Mouse (Mus musculus): ENCODE results near the gene Cask. TPM values are rescaled to one million over a fixed set of nuclear protein-coding genes. Genes with fewer than 3 reads are reported as not detected.

Gene Cask
- polyA plus RNA-seq, 1 experiment from 2014 or later = 27.3 TPM

GRCm38 (mm10) chrX:13516451-13516850 is 334.7 kb downstream of the Cask start:
- Histone ChIP-seq H3K9ac (replicated peaks; ENCODE audit: low read depth, low read length) (no peak overlapping the region), H3K27ac (ENCODE audit: low read length) (no peak overlapping the region), H3K4me3 (ENCODE audit: low read depth, low read length) (no peak overlapping the region), H3K27me3 (ENCODE audit: control insufficient read depth, insufficient read depth, low read length) (no peaks in the 10 kb centered on the region), H3K9me3 (ENCODE audit: control insufficient read depth, low read depth, low read length) (no peaks in the 10 kb centered on the region), H3K36me3 (ENCODE audit: control insufficient read depth, insufficient read depth, low read length) (no peaks in the 10 kb centered on the region), H3K4me2 (replicated peaks; ENCODE audit: low read depth, low read length) (no peak overlapping the region), H3K4me1 (ENCODE audit: control insufficient read depth, insufficient read depth, low read length) (no peaks in the 10 kb centered on the region)
- 88% methylated on average over 6 of the region's 6 CpGs for WGBS
- ATAC-seq (ENCODE audit: insufficient number of reproducible peaks, insufficient read depth, low FRiP score, low read depth) = no peak

GRCm38 (mm10) chrX:13513864-13514263 is 337.3 kb downstream of the Cask start:
- Histone ChIP-seq H3K4me1 (ENCODE audit: control insufficient read depth, insufficient read depth, low read length) (no peaks in the 10 kb centered on the region), H3K9me3 (ENCODE audit: control insufficient read depth, low read depth, low read length) (no peaks in the 10 kb centered on the region), H3K4me3 (ENCODE audit: low read depth, low read length) (no peak overlapping the region), H3K9ac (replicated peaks; ENCODE audit: low read depth, low read length) (no peak overlapping the region), H3K27ac (ENCODE audit: low read length) (no peak overlapping the region), H3K27me3 (ENCODE audit: control insufficient read depth, insufficient read depth, low read length) (no peaks in the 10 kb centered on the region), H3K36me3 (ENCODE audit: control insufficient read depth, insufficient read depth, low read length) (no peaks in the 10 kb centered on the region), H3K4me2 (replicated peaks; ENCODE audit: low read depth, low read length) (no peak overlapping the region)
- ATAC-seq (ENCODE audit: insufficient number of reproducible peaks, insufficient read depth, low FRiP score, low read depth) = no peak
- WGBS = 89% methylated on average over 5 of the region's 5 CpGs

DNA sequence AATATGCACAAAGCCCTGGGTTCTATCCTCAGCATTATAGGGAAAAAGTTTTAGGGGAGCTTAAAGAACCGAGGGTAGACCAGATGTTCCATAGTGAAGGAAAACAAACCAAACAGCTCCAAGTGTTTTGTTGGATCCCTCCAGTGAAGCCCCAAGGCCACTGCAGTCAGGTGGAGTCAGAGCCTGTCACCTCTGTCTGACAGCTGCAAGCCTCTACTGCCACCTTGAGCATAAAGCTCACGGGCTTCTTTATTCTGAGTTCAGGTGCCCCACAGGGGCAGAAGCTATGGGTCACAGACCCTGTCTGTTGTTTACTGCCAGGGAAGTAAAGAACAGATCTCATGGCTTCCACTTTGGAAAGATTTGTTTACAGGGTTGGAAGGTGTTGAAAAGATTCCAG is 338.0 kb downstream of the Cask start:
- Histone ChIP-seq H3K4me3 (ENCODE audit: low read depth, low read length) (no peak overlapping the region), H3K27me3 (ENCODE audit: control insufficient read depth, insufficient read depth, low read length) (no peaks in the 10 kb centered on the region), H3K9me3 (ENCODE audit: control insufficient read depth, low read depth, low read length) (no peaks in the 10 kb centered on the region), H3K36me3 (ENCODE audit: control insufficient read depth, insufficient read depth, low read length) (no peaks in the 10 kb centered on the region), H3K27ac (ENCODE audit: low read length) (no peak overlapping the region), H3K4me2 (replicated peaks; ENCODE audit: low read depth, low read length) (no peak overlapping the region), H3K4me1 (ENCODE audit: control insufficient read depth, insufficient read depth, low read length) (no peaks in the 10 kb centered on the region), H3K9ac (replicated peaks; ENCODE audit: low read depth, low read length) (no peak overlapping the region)
- ATAC-seq (ENCODE audit: insufficient number of reproducible peaks, insufficient read depth, low FRiP score, low read depth) = no peak
- WGBS = 46% methylated on average over 2 of the region's 2 CpGs

- Histone ChIP-seq H3K9me3 (ENCODE audit: control insufficient read depth, low read depth, low read length) (no peaks in the 10 kb centered on the region), H3K4me3 (ENCODE audit: low read depth, low read length) (no peak overlapping the region), H3K27ac (ENCODE audit: low read length) (no peak overlapping the region), H3K36me3 (ENCODE audit: control insufficient read depth, insufficient read depth, low read length) (no peaks in the 10 kb centered on the region), H3K27me3 (ENCODE audit: control insufficient read depth, insufficient read depth, low read length) (no peaks in the 10 kb centered on the region), H3K9ac (replicated peaks; ENCODE audit: low read depth, low read length) (no peak overlapping the region), H3K4me1 (ENCODE audit: control insufficient read depth, insufficient read depth, low read length) (no peaks in the 10 kb centered on the region), H3K4me2 (replicated peaks; ENCODE audit: low read depth, low read length) (no peak overlapping the region)
- 54% methylated on average over 2 of the region's 2 CpGs for WGBS
- no peak for ATAC-seq (ENCODE audit: insufficient number of reproducible peaks, insufficient read depth, low FRiP score, low read depth)
Observed at GRCm38 (mm10) chrX:13506376-13506775, 344.8 kb downstream of the Cask start.

GRCm38 (mm10) chrX:13504389-13504788 is 346.8 kb downstream of the Cask start:
- Histone ChIP-seq H3K4me1 (ENCODE audit: control insufficient read depth, insufficient read depth, low read length) (no peaks in the 10 kb centered on the region), H3K4me2 (replicated peaks; ENCODE audit: low read depth, low read length) (no peak overlapping the region), H3K9ac (replicated peaks; ENCODE audit: low read depth, low read length) (no peak overlapping the region), H3K4me3 (ENCODE audit: low read depth, low read length) (no peak overlapping the region), H3K27me3 (ENCODE audit: control insufficient read depth, insufficient read depth, low read length) (no peaks in the 10 kb centered on the region), H3K9me3 (ENCODE audit: control insufficient read depth, low read depth, low read length) (no peaks in the 10 kb centered on the region), H3K36me3 (ENCODE audit: control insufficient read depth, insufficient read depth, low read length) (no peaks in the 10 kb centered on the region), H3K27ac (ENCODE audit: low read length) (no peak overlapping the region)
- 82% methylated on average over 7 of the region's 7 CpGs for WGBS
- no peak for ATAC-seq (ENCODE audit: insufficient number of reproducible peaks, insufficient read depth, low FRiP score, low read depth)

- no peak overlapping the region for H3K27ac ChIP-seq (ENCODE audit: low read length)
- no peak for ATAC-seq (ENCODE audit: insufficient number of reproducible peaks, insufficient read depth, low FRiP score, low read depth)
- H3K4me3 ChIP-seq (ENCODE audit: low read depth, low read length) = no peak overlapping the region
- no peaks in the 10 kb centered on the region for H3K4me1 ChIP-seq (ENCODE audit: control insufficient read depth, insufficient read depth, low read length)
- H3K36me3 ChIP-seq (ENCODE audit: control insufficient read depth, insufficient read depth, low read length) = no peaks in the 10 kb centered on the region
- WGBS = 57% methylated on average over 7 of the region's 7 CpGs
- H3K4me2 ChIP-seq (replicated peaks; ENCODE audit: low read depth, low read length) = no peak overlapping the region
- H3K9ac ChIP-seq (replicated peaks; ENCODE audit: low read depth, low read length) = no peak overlapping the region
- no peaks in the 10 kb centered on the region for H3K27me3 ChIP-seq (ENCODE audit: control insufficient read depth, insufficient read depth, low read length)
- H3K9me3 ChIP-seq (ENCODE audit: control insufficient read depth, low read depth, low read length) = no peaks in the 10 kb centered on the region
Observed at GRCm38 (mm10) chrX:13502862-13503375, 348.2 kb downstream of the Cask start.

DNA sequence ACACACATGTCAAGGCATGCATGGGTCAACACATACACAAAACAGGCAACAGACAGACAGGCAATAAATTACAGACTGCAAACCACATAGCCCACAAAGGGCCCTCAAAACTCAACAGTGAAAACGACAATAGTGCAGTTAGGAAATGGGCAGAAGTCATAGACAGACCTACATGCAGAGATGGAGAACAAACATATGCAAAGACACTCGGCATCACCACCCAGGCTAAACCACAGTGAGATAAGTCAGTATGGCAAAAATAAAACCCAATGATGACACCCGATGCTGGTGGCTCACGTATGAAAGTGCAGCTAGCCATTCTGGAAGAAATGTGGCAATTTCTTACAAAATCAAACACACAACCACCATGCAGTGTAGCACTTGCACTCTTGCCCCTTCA is 350.9 kb downstream of the Cask start:
- WGBS = 80% methylated on average over 4 of the region's 4 CpGs
- H3K9ac ChIP-seq (replicated peaks; ENCODE audit: low read depth, low read length) = no peak overlapping the region
- no peaks in the 10 kb centered on the region for H3K36me3 ChIP-seq (ENCODE audit: control insufficient read depth, insufficient read depth, low read length)
- H3K27me3 ChIP-seq (ENCODE audit: control insufficient read depth, insufficient read depth, low read length) = no peaks in the 10 kb centered on the region
- no peak for ATAC-seq (ENCODE audit: insufficient number of reproducible peaks, insufficient read depth, low FRiP score, low read depth)
- H3K27ac ChIP-seq (ENCODE audit: low read length) = no peak overlapping the region
- no peaks in the 10 kb centered on the region for H3K9me3 ChIP-seq (ENCODE audit: control insufficient read depth, low read depth, low read length)
- H3K4me3 ChIP-seq (ENCODE audit: low read depth, low read length) = no peak overlapping the region
- no peaks in the 10 kb centered on the region for H3K4me1 ChIP-seq (ENCODE audit: control insufficient read depth, insufficient read depth, low read length)
- no peak overlapping the region for H3K4me2 ChIP-seq (replicated peaks; ENCODE audit: low read depth, low read length)

DNA sequence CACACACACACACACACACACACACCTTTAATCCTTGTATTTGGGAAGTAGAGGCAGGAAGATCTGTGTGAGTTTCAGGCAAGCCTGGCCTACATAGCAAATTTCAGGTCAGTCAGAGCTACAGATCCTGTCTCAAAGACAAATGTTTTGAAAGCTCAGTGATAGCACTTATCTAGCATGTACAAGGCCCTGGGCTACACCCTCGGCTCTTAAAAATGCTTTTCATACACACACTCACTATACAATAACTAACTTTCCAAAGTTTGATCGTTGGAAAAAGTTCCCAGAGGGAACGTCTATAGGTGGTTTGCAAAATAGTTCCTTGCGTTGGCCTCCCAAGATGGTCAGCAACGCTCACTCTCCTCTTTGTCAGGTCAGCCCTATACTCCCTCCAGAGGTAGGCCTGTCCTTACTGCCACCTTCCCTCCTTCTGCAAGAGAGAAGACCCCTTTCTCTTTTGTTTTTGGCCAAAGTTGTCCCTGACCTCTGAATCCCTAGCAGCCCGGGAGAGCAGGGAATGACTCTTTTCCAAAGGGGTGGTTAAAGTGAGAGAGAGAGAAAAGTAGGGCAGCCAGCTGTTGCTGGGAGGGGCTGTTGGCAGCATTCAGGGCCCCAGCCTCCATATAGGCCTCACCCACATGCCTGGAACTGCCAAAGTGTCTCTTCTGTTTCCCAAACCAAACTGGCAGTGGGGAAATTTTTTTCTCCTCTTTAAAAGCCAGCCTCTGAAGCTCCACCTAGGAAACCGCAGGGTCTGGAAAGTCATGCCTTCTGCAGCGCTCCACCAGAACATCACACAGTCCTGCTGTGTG is 356.1 kb downstream of the Cask start:
- no peaks in the 10 kb centered on the region for H3K27me3 ChIP-seq (ENCODE audit: control insufficient read depth, insufficient read depth, low read length)
- H3K9me3 ChIP-seq (ENCODE audit: control insufficient read depth, low read depth, low read length) = no peaks in the 10 kb centered on the region
- no peak overlapping the region for H3K27ac ChIP-seq (ENCODE audit: low read length)
- H3K4me3 ChIP-seq (ENCODE audit: low read depth, low read length) = no peak overlapping the region
- H3K9ac ChIP-seq (replicated peaks; ENCODE audit: low read depth, low read length) = no peak overlapping the region
- 74% methylated on average over 8 of the region's 8 CpGs for WGBS
- H3K4me2 ChIP-seq (replicated peaks; ENCODE audit: low read depth, low read length) = no peak overlapping the region
- H3K36me3 ChIP-seq (ENCODE audit: control insufficient read depth, insufficient read depth, low read length) = no peaks in the 10 kb centered on the region
- ATAC-seq (ENCODE audit: insufficient number of reproducible peaks, insufficient read depth, low FRiP score, low read depth) = no peak
- H3K4me1 ChIP-seq (ENCODE audit: control insufficient read depth, insufficient read depth, low read length) = no peaks in the 10 kb centered on the region

DNA sequence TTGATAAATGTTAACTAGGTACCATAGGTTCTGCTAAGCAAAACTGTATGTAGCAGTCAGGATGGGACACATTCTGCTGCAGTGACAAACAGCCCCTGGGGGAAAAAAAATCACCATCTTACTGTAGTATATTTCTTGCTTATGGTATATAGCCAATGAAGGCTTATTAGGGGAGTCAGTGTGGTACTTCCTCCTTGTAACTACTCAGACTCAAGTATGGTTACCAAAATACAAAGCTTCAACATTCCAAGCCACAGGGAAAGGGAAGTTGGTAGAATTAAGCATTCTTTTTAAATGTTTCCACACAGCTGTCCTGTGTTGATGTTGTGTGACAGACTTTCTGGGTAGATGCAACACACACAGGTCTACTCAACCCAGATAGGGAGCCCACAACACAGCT is 358.2 kb downstream of the Cask start:
- Histone ChIP-seq H3K9ac (replicated peaks; ENCODE audit: low read depth, low read length) (no peak overlapping the region), H3K36me3 (ENCODE audit: control insufficient read depth, insufficient read depth, low read length) (no peaks in the 10 kb centered on the region), H3K27ac (ENCODE audit: low read length) (no peak overlapping the region), H3K4me2 (replicated peaks; ENCODE audit: low read depth, low read length) (no peak overlapping the region), H3K4me1 (ENCODE audit: control insufficient read depth, insufficient read depth, low read length) (no peaks in the 10 kb centered on the region), H3K27me3 (ENCODE audit: control insufficient read depth, insufficient read depth, low read length) (no peaks in the 10 kb centered on the region), H3K9me3 (ENCODE audit: control insufficient read depth, low read depth, low read length) (no peaks in the 10 kb centered on the region), H3K4me3 (ENCODE audit: low read depth, low read length) (no peak overlapping the region)
- ATAC-seq (ENCODE audit: insufficient number of reproducible peaks, insufficient read depth, low FRiP score, low read depth) = no peak
